Mouse (Mus musculus) R1 (cell line): ENCODE data around the gene Gm49321.

ENCODE experiments used
- DNase-seq: peaks from one replicate; pipeline ENCODE4 v3.0.0-alpha.2; 2018; ENCODE audit warnings: low read depth, low spot score

Gm49321 gene

DNA sequence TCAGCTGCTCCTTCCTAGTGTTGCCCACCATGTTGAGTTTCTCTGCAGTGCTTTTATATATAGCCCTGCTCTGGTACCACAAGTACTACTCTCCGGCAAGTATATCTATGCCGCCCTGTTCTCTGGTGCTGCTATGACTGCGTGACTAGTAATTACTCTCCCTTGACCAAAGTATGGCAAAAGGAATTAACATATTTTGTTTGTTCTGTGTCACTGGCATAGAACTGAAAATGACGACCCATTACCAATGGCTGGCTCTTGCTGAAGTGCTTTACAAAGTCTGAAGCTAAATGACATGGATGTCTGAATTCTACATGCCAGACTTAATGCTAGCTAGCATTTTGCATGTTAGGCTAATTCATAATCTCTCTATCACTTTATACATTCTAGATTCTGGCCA is 11.0 kb downstream of the Gm49321 start:
- no peak for DNase-seq

DNA sequence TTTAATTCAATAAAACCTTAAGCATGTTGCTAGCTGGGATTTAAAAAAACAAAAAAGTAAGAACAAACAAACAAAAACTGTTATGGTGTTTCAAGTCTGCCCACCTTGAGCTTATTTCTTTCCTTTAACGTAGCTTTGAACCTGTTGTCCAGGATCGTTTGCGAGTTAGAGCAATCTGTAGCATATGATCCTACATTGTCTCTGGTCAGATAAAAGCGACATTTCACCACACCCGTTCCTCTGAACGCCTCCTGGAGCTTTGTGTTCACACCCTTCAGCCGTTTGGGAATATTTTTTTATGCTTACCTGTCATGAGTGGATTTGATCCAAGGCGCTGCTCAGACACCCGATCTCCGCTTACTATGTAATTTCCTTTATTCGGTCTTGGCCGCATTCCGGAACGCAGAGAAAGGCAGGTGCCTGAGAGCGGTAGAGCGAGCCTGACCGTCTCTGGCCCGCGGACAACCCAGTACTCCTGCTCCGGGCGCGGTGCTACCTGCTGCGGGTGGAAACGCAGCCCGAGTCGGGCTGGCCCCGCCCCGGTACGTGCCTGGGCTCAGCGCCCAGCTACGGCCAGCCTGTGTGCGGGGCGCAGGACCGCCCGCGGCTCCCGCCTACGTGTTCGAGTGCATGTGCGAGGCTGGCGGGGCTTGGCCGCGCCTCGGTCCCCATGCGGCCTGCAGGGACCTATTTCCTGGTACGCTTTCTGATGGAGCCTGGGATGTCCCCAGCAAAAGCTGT is 12.0 kb downstream of the Gm49321 start:
- DNase-seq = peak; percentile 57

DNA sequence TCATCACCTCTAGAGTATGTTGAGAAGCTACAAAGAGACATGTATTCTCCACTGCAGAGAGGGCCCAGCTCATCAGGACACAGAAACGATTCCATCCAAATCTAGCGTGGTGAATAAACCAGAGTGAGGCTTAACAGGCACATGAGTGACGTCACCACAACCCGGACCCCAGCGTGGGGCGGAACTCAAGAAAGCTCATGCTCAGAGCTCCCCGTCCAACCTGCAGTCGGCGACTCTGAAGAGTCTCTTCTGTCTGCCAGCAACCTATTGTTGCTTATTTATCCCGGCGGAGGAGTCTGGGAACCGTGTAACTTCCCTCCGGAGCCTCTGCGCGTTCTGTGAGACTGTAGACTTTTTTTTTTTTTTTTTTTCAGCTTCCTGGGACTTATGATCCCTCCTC is 15.4 kb downstream of the Gm49321 start:
- peak; percentile 62 for DNase-seq

DNA sequence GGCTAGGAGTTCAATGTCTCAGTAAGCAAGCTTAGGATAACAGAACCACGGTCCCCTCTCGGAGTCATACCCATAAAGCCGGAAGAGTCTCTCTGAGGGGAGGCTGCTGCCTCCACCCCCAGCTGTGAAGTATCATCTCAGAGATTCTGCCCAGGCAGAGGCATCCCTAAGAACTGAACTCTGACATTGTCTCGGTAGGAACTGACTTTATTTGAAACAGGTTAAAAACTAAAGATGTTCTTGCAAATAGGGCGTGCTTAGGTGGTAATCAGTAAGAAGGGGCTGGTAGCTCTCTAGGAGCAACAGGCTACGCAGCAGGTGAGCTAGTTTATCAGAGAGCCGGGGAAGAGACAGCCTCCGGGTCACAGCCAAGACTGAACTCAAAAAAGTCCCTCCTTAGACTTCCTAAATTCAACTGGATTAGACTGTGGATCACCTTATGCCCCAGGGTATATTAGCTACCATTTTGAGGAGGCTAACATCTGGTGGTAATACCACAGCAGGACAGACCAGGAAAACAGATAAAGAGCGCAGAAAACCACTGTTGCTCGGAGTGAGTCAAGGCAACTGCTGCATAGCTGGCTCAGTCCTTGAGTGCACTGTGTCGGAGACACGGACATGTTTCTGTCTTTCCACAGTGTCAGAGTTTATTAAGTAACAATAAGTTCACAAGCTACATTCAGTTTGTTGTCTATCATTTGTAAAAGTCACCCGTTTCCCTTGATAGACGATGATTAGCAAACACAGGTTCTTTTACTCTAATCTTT is 16.1 kb downstream of the Gm49321 start:
- peak; percentile 37 for DNase-seq

DNA sequence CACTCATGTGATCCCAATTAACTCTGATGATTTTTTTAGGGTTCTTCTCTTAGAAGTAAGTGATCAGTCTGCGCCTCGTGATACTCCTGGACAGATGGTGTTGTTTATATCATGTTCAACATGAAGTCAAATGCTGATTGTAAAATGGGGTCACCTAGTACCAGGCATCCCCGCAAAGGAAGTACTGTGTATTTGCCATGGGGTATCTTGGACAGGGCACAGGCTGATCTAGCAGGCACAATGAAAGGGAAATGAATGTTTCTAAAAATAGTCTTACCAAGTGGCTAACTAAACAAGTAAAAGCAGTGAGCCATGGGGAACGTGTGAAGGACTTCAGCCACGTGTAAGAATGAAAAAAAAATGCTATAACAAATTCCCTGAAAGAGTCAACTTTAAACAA is 17.3 kb downstream of the Gm49321 start:
- DNase-seq = no peak

DNA sequence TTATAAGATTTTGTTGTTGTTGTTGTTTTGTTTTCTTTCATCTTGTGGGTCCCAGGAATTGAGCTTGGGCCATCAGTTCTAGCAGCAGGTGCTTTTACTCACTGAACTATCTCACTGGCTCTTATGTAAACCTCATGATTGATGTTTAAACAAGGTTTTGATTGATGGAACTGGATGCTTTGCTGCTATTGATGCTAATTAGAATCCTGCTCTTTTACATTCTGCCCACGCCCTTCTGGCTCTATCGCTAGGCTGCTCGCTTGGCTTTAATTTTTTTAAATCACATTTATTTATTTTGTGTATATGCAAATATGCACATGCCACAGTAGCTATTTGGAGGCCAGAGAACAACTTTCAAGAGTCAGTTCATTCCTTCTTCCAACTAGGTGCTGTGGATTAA is 20.2 kb downstream of the Gm49321 start:
- no peak for DNase-seq

DNA sequence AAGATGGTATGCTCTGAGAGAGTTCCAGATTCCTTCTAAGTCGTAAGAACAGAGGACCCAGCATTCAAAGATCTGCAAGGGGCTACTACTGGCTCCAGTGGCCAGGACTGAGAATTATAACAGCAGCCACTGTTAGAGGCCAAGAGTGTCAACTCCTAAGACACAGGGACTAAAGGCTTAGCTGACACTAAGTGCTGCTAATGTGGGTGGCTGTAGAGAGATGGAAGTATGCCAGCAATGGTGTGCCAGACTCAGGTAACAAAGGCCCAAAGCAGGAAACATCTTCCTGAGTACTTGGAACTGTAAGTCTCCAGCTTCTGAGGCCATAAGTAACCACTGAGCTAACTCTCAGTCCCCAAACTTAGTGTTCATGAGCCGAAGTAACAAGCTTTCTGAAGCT is 21.4 kb downstream of the Gm49321 start:
- DNase-seq = no peak

DNA sequence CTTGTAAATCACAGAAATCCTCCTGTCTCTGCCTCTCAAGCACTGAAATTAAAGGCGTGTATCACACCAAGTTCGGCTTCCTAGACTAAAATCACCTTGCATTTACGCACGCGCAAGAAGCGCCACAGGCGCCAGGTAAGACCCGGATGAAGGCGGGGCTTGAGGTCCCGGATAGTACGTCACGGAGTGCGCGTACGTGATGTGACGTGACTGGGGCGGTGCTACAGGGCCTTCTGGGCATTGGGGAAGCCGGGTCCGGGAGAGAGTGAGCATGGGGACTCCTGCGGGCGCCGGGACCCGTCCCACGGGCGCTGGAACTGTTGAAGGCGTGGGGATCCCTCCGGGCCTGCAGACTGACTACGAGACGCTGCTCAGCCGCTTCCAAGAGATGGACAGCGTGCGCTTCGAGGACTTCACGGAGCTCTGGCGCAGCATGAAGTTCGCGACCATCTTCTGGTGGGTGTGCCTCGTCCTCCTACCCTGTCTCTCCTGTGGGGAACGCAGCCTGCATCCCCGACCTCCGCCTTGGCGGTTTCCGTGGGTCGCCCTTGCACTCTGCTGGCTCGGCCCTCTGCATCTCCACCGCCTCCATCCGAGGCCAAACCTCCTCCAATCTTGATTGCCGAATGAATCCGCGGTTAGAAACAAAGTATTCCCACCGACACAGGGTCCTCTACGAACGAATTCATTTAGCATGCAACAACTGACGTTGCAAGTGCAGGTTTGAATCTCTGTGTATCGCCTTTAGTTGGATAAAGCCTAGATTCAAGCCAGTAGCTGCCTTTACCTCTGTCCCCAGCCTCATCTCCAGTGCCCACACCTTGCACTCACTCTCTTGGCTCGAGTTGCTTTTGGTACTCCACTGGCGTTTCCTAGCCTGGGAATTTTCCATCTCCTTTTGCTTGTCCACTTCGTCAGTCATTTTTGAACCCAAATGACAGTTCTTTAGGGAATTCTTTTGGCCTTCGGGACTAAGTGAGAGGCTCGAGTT is 27.1 kb downstream of the Gm49321 start, which contains the start of gene Snapc1:
Gene Snapc1 (plus strand): TSS at position 191 of the 991 bp plus-strand sequence.
- peak; percentile 97 for DNase-seq

DNA sequence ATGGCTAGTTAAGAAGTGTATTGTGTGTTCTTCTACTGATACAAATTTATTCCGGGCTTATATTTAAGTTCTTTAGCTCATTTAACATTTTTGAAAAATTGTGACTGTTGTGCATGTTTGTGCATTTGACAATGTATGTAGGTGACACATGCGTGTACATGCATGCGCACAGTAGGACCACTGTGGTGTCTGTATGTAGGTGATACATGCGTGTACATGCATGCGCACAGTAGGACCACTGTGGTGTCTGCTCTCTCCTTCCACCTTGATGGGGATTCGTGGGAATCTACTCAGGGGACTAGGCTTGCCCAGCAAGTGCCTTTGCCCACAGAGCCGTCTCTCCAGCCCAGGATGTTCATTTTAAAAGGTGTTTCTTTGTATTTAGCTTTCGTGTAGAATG is 31.7 kb downstream of the Gm49321 start:
- DNase-seq = no peak

DNA sequence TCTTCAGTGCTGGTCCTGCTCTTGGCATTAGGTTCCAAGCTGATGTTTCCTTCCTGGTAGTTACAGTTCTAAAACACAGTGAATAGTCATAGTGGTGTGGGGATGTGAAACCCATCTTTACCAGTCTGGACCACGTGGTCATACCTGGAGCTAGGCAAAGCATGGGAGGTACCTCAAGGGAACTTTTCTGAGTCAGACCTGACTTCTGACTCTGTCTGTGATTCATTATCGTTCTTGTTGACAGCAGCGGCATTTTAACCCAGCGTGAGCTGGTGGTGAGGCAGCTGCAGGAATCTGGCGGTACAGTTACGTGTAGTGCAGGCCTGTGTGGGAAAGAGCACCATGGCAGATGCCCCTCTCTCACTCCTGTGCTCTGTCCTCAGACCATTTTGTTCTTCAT is 37.1 kb downstream of the Gm49321 start:
- no peak for DNase-seq

DNA sequence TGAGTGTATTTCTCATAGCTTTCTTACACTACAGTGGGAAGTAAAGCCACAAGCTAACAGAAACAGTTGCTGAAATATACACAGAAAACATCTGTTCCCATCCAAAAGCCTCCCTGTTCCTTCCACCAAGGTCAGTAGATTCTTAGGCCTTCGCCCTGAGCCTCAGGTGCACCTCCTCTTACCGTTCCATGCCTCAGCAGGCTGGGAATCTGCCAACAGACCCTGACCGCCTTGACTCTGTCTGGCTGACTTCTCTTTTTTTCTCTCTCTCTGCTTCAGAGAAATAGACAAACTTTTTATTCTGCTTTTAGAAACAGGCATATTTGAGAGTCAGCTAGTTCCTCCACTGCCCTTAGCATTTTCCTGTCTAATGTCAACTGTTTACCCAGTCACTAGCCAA is 40.7 kb downstream of the Gm49321 start:
- no peak for DNase-seq

DNA sequence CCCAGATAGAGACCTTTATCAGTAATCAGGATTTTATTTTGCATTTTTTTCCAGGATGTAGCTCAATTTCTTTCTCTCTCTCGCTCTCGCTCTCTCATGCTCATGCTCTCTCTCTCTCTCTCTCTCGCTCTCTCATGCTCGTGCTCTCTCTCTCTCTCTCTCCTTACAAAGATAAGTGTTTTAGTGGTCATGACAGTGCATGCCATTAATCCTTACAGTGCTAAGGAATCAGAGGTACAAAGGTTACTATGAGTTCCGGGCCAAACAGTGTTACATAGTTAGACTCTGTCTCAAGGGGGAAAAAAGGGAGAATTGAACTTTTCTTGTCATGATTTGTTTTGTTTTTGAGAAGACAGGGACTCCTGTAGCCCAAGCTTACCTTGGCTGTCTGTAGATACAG is 42.2 kb downstream of the Gm49321 start:
- no peak for DNase-seq

DNA sequence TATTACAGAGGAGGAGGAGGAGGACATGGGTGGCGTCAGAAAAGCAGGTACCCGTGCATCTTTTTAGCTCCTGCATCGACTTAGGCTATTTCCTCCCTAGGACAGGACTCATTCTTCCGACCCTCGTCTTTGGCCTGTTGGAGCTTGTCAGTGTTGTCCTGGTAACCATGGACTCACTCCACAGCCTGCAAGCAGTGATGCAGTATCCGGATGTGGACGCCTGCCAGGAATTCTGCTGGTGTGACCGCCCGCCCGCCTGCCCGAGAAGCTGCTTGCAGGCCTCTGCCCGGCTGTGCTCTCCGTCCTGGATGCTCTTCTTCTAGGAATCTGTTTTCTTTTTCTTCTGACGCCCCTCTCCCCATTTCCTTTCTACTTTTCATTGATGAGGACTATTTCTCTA is 45.1 kb downstream of the Gm49321 start:
- DNase-seq = peak; percentile 36

DNA sequence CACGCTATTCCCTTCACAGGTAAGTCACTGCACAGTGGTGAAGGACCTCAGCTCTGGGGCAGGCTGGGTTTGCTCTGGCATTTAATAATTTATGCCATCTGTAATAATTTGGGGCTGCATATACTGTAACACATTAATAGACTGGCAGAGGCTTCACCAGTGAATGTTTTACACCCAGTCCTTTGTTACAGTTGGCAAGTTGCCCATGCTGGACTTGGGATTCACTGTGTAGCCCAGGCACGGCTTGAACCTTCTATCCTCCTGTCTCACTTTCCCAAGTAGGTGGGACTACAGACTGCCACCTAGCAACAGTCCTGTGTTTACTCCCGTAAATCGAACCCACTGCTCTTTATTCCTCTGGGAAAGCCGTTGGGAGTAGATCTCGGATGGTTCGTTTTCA is 48.8 kb downstream of the Gm49321 start:
- no peak for DNase-seq

DNA sequence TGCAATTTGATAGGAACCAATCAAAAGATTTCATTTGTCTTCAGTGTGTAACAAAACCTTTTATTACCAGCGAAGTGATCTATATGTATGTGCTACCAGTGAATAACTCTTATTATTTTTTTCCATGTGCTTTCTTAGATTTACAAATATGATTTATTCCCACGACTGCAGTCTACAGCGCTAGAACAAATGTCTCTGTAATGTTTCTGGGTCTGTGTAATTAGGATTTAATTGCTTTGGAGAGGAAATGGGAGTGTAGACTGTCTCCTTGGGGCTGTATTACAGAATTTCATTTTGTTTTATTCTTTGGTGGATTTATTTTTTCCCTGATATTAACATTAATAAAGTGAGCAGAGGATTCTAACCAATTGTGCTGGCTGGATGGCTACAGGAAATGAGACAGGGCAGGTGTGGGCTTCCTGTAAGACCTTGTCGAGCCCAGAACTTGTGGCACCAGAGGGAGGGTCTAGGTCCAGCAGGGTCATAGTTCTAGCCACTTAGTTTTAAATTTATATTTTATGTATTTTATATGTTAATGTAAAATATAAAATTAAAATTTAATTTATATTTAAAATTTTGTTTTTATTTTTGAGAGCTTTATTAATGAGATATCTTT is 51.0 kb downstream of the Gm49321 start:
- DNase-seq = no peak

DNA sequence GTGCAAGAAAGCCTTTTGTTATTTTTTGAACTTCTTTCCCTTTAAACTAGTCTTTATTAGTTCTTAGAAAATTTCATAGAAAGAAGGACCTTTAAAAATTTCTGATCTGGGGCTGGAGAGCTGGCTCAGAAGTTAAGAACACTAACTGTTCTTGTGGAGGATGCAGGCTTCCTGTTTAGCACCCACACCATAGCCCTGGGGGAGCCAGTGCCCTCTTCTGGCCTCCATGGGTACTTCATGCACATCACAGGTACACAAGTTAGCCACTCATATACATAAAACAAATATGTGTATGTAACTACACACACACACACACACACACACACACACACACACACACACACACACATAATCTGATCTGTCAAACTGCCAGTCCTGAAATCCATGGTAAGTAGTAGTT is 52.1 kb downstream of the Gm49321 start:
- DNase-seq = peak; percentile 48

DNA sequence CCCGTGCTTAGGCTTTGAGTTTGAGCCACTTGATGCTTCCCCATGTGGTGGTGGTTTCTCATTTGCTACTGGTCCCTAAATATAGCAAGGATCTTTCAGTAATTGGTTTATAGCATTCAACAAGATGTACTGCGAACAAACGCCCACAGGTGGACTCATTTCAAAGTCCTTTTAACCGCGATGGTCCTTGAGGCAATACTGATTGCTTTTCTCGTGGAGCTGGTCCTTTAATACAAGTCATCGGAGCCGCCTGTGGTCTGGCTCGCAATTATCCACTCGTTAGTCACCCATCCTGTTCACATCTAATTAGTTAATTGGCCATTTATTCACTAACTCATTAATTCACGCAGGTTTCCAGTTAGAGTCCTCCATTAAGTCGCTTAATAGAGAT is 59.4 kb downstream of the Gm49321 start:
- DNase-seq = no peak

DNA sequence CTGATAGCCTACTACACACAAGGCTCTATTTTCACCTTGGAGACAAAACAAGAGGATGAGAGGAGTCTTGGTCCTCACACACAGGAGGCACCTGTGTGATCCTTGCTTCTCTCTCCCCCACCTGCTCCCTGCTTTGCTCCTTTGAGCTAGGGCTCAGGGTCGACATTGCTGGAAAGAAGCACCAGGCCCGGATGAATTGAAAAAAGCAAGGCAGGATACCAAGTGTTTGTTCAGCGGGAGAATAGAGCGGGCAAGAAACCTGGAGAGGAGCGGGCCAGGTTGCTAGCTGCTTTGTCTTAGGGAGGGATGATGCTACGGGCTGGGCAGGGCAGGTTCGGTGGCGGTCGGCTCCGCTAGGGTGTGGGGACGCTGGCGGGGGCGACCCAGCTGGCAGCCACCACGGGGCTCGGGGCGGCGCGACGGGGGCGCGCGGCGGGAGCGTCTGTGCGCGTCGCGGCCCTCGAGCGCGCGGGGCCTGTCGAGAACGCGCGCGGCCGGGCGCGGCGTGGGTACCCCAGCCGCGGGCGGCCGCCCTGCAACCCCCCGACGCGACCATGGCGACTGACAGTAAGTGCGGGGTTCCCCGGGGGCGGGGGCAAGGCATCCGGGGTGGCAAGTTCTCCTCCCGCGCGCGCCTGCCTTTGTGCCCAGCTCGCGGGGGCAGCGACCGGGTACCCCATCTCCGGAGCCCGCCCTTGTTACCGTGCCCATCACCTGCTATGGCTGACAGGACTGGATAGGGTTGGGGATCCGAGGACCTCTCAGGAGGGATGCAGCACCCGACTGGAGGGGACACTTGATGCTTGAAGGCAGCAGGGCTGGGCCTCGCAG is 60.1 kb downstream of the Gm49321 start, which contains the start of gene Syt16:
Gene Syt16 (plus strand): TSS at position 365 of the 831 bp plus-strand sequence.
- no peak for DNase-seq

DNA sequence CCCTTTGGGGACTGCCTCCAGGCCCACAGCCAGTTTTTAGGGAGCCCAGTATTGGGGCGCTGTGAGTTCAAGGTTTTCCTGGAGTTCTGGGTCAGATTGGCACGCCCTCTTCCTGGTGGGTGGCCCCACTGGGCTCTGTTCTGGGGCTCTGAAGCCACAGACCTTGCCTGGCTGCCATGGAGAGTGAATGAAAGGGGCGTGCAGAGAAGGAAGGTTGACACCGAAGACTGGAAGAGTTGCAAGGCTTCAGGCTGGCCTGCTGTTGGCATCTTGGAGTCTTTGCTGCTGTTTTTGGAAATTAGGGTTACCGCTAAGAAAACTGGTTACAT is 60.6 kb downstream of the Gm49321 start:
- peak; percentile 16 for DNase-seq

DNA sequence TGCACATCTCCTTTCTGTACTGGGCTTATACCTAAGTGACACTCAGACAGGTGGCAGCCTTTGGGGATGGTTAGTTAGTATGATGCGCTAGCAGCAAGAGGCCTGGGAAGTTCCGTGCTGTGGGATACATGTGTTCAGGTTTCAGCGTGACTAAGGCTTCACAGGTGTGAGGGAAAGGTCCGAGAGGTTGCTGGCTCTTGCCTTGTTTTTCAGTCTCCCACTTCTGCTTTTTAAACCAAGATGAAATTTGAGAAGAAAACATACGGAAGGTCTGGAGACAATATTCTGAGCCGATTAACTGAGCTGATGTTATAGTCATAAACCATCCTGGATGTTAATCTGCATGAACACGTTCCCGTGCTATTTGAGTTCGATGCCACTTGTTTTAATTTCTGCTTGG is 65.0 kb downstream of the Gm49321 start:
- DNase-seq = no peak

DNA sequence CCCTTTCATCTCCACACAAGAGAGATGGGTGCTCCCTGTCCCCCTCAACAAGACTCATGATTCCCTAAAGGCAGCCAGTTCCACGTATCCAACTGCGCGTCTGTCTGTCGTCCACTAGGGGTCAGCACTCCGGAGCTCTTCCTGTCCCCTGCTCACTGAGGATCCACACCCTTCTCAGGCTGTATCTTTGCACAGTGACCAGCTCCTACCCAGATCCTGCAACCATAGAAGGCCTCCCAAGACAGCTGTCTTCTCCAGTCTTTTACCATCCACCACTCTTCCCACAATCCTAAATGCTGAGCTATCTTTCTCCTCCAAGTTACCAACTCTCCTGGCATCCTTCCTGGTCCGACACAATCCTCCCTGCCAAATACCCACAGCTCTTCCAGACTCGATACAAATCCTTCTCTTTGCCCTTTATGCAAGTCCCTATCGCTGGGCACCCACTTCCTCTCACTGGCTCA is 72.0 kb downstream of the Gm49321 start:
- peak; percentile 73 for DNase-seq
